Mouse (Mus musculus) limb, embryonic 10.5 days (tissue): Measurements from ENCODE around the gene Mid1. TPM values are rescaled to one million over a fixed set of nuclear protein-coding genes. Genes with fewer than 3 reads are reported as not detected.
"Not testable (repeated sequence)": the region's sequence is repeated elsewhere in the genome, so short reads cannot be mapped to it uniquely, and the experiment has no call there.

Source experiments
- DNase-seq: peaks from one replicate; pipeline ENCODE4 v3.0.0-alpha.2; 2017; ENCODE audit warnings: low spot score
- H3K27ac ChIP-seq: fragments of 300-500 bp; sonication (generic); 2 replicates; pipeline ENCODE4 v1.5.1; 2016; ENCODE audit warnings: mild to moderate bottlenecking
- H3K27me3 ChIP-seq: fragments of 300-500 bp; sonication (generic); 2 replicates; pipeline ENCODE4 v1.6.1; 2016; ENCODE audit warnings: low read depth, mild to moderate bottlenecking; ENCODE audit not compliant: poor library complexity, severe bottlenecking
- H3K36me3 ChIP-seq: fragments of 300-500 bp; sonication (generic); 2 replicates; pipeline ENCODE4 v1.6.1; 2016; ENCODE audit warnings: mild to moderate bottlenecking, moderate library complexity
- H3K4me1 ChIP-seq: fragments of 300-500 bp; sonication (generic); 2 replicates; pipeline ENCODE4 v1.6.1; 2016
- H3K4me3 ChIP-seq: fragments of 300-500 bp; sonication (generic); 2 replicates; pipeline ENCODE4 v1.5.1; 2016; ENCODE audit warnings: mild to moderate bottlenecking, moderate library complexity
- H3K9me3 ChIP-seq: fragments of 300-500 bp; sonication (generic); replicated peaks from 2 replicates; pipeline ENCODE4 v1.6.1; 2016; ENCODE audit warnings: mild to moderate bottlenecking
- WGBS: fragments of 180-500 bp; shearing (Covaris S2); methylation state at CpG from one replicate; pipeline ENCODE4 v1.1.7; 2016; 5-methylcytosine and 5-hydroxymethylcytosine counted together
- polyA plus RNA-seq: library from polyadenylated mRNA; unstranded; fragments of >200 nt; fragmentation: Nextera tagmentation; extraction: Ambion mirVana; gene quantifications from 2 replicates; pipeline ENCODE4 v1.2.1, GENCODE M21; 2016

Gene Mid1
- polyA plus RNA-seq, 1 experiment from 2014 or later: 12.0 TPM

GRCm38 (mm10) chrX:170006694-170007247, 321.8 kb downstream of the Mid1 start:
- Histone ChIP-seq H3K9me3 (peaks cover 30% of the 10 kb centered on the region), H3K36me3 (peaks cover 17% of the 10 kb centered on the region), H3K4me1 (peaks cover 14% of the 10 kb centered on the region; the same call in 1 of the 2 replicates), H3K27ac (peak overlapping the region; percentile 16; the same call in 1 of the 2 replicates)
- DNase-seq: peak; percentile 59
- not testable (repeated sequence) for H3K4me3 ChIP-seq, H3K27me3 ChIP-seq
- WGBS: 56% methylated on average over 3 of the region's 3 CpGs

DNA sequence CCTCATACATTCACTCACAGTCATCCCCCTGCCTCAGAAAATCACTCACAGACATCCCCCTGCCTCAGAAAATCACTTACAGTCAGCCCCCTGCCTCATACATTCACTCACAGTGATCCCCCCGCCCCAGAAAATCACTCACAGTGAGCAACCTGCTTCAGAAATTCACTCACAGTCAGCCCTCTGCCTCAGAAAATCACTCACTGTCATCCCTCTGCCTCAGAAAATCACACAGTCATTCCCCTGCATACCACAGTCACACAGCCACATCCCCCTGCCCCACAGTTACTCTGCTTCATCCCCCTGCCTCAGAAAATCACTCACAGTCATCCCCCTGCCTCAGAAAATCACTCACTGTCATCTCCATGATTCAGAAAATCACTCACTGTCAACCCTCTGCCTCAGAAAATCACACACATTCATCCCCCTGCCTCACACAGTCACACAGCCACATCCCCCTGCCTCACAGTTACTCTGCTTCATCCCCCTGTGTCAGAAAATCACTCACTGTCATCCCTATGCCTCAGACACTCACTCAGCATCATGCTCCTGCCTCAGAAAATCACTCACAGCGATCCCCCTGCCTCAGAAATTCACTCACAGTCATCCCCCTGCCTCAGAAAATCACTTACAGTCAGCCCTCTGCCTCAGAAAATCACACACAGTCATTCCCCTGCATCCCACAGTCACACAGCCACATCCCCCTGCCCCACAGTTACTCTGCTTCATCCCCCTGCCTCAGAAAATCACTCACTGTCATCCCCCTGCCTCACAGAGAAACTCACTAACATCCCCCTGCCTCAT, 322.6 kb downstream of the Mid1 start:
- not testable (repeated sequence) for H3K27me3 ChIP-seq
- peaks cover 30% of the 10 kb centered on the region for H3K9me3 ChIP-seq
- peak; percentile 57 for DNase-seq

GRCm38 (mm10) chrX:170008179-170008467, 323.1 kb downstream of the Mid1 start:
- not testable (repeated sequence) for H3K27me3 ChIP-seq, H3K4me3 ChIP-seq
- Histone ChIP-seq H3K9me3 (peaks cover 30% of the 10 kb centered on the region), H3K4me1 (peaks cover 14% of the 10 kb centered on the region; the same call in 1 of the 2 replicates), H3K36me3 (peaks cover 17% of the 10 kb centered on the region), H3K27ac (peak overlapping the region; percentile 31; the same call in 1 of the 2 replicates)
- peak; percentile 35 for DNase-seq

More for the DNA sequence above, 322.6 kb downstream of the Mid1 start:
- WGBS: 49% methylated on average over 2 of the region's 2 CpGs
- Histone ChIP-seq H3K4me1 (peaks cover 14% of the 10 kb centered on the region; the same call in 1 of the 2 replicates), H3K36me3 (peaks cover 17% of the 10 kb centered on the region), H3K27ac (peak overlapping the region; percentile 0; the same call in 1 of the 2 replicates)
- H3K4me3 ChIP-seq: not testable (repeated sequence)

- Histone ChIP-seq H3K36me3 (peaks cover 17% of the 10 kb centered on the region), H3K4me1 (peaks cover 14% of the 10 kb centered on the region; the same call in 1 of the 2 replicates), H3K4me3 (peak overlapping the region; percentile 55; the same call in 1 of the 2 replicates), H3K9me3 (peaks cover 30% of the 10 kb centered on the region), H3K27ac (peak overlapping the region; percentile 31; the same call in 1 of the 2 replicates)
- WGBS: 56% methylated on average over 3 of the region's 3 CpGs
- peak; percentile 47 for DNase-seq
- H3K27me3 ChIP-seq: not testable (repeated sequence)
Measured at GRCm38 (mm10) chrX:170008584-170008983, 323.6 kb downstream of the Mid1 start.

- H3K27me3 ChIP-seq: not testable (repeated sequence)
- 84% methylated on average over 118 of the region's 118 CpGs for WGBS
- H3K36me3 ChIP-seq: peaks cover 19% of the 10 kb centered on the region
- H3K9me3 ChIP-seq: peaks cover 30% of the 10 kb centered on the region
- peak; percentile 95 for DNase-seq
- peak within 1 kb of the TSS; percentile 55 for H3K4me3 ChIP-seq
- peak within 1 kb of the TSS; percentile 89 for H3K27ac ChIP-seq
- peaks cover 14% of the 10 kb centered on the region; the same call in 1 of the 2 replicates for H3K4me1 ChIP-seq
Measured at GRCm38 (mm10) chrX:170009016-170009750, 324.2 kb downstream of the Mid1 start, which contains the start of gene Gm21887. Gene Gm21887, plus strand, starts transcription at chrX:170009659.

DNA sequence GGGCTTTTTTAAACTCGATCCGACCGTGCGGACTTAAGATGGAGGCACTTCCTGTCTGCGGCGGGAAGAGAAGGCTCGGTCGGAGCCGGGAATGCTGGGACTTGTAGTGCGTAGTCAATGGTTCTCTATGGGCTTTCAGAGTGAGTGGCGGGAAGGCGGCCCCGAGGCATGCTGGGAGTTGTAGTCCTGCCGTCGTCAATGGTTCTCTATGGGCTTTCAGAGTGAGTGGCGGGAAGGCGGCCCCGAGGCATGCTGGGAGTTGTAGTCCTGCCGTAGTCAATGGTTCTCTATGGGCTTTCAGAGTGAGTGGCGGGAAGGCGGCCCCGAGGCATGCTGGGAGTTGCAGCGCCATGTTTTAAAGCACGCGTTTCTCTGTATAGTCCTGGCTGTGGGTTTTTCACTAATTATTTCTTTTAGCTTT, 324.8 kb downstream of the Mid1 start:
- peak; percentile 98 for DNase-seq
- peaks cover 19% of the 10 kb centered on the region for H3K36me3 ChIP-seq
- H3K9me3 ChIP-seq: peaks cover 30% of the 10 kb centered on the region
- peaks cover 14% of the 10 kb centered on the region; the same call in 1 of the 2 replicates for H3K4me1 ChIP-seq
- 52% methylated on average over 25 of the region's 25 CpGs for WGBS
- peak overlapping the region; percentile 89 for H3K27ac ChIP-seq
- H3K27me3 ChIP-seq: not testable (repeated sequence)
- H3K4me3 ChIP-seq: peak overlapping the region; percentile 55

- DNase-seq: peak; percentile 81
- not testable (repeated sequence) for H3K27me3 ChIP-seq, H3K27ac ChIP-seq
- Histone ChIP-seq H3K36me3 (peaks cover 20% of the 10 kb centered on the region), H3K4me3 (peak overlapping the region; percentile 55), H3K9me3 (peaks cover 30% of the 10 kb centered on the region), H3K4me1 (peaks cover 14% of the 10 kb centered on the region; the same call in 1 of the 2 replicates)
- WGBS: 86% methylated on average over 97 of the region's 97 CpGs
Measured at GRCm38 (mm10) chrX:170010581-170011528, 325.9 kb downstream of the Mid1 start.

- Histone ChIP-seq H3K36me3 (peaks cover 26% of the 10 kb centered on the region), H3K4me1 (peaks cover 14% of the 10 kb centered on the region; the same call in 1 of the 2 replicates), H3K9me3 (peaks cover 30% of the 10 kb centered on the region)
- not testable (repeated sequence) for H3K27me3 ChIP-seq, H3K4me3 ChIP-seq, H3K27ac ChIP-seq, DNase-seq
- WGBS: 79% methylated on average over 6 of the region's 10 CpGs
Measured at GRCm38 (mm10) chrX:170011529-170011879, 326.5 kb downstream of the Mid1 start.

DNA sequence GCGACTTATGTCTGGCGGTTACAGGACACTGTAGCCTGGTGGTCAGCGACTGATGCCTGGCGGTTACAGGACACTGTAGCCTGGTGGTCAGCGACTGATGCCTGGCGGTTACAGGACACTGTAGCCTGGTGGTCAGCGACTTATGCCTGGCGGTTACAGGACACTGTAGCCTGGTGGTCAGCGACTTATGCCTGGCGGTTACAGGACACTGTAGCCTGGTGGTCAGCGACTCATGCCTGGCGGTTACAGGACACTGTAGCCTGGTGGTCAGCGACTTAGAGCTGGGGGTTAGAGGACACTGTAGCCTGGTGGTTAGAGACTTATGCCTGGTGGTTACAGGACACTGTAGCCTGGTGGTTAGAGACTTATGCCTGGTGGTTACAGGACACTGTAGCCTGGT, 328.4 kb downstream of the Mid1 start:
- WGBS: 90% methylated on average over 6 of the region's 13 CpGs
- H3K36me3 ChIP-seq: peaks cover 41% of the 10 kb centered on the region
- peaks cover 19% of the 10 kb centered on the region for H3K9me3 ChIP-seq
- H3K27me3 ChIP-seq, H3K4me1 ChIP-seq, H3K4me3 ChIP-seq, H3K27ac ChIP-seq, DNase-seq: not testable (repeated sequence)

GRCm38 (mm10) chrX:170014038-170014437, 329.0 kb downstream of the Mid1 start:
- 79% methylated on average over 6 of the region's 13 CpGs for WGBS

DNA sequence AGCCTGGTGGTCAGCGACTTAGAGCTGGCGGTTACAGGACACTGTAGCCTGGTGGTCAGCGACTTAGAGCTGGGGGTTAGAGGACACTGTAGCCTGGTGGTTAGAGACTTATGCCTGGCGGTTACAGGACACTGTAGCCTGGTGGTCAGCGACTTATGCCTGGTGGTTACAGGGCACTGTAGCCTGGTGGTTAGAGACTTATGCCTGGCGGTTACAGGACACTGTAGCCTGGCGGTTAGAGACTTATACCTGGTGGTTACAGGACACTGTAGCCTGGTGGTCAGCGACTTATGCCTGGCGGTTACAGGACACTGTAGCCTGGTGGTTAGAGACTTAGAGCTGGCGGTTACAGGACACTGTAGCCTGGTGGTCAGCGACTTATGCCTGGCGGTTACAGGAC, 330.9 kb downstream of the Mid1 start:
- not testable (repeated sequence) for H3K27ac ChIP-seq, DNase-seq, H3K27me3 ChIP-seq, H3K4me1 ChIP-seq, H3K4me3 ChIP-seq
- H3K9me3 ChIP-seq: peaks cover 18% of the 10 kb centered on the region
- WGBS: 90% methylated on average over 10 of the region's 12 CpGs
- peaks cover 54% of the 10 kb centered on the region for H3K36me3 ChIP-seq

More at GRCm38 (mm10) chrX:170014038-170014437, 329.0 kb downstream of the Mid1 start:
- not testable (repeated sequence) for DNase-seq, H3K4me1 ChIP-seq, H3K27me3 ChIP-seq, H3K27ac ChIP-seq, H3K4me3 ChIP-seq
- Histone ChIP-seq H3K36me3 (peaks cover 47% of the 10 kb centered on the region), H3K9me3 (peaks cover 21% of the 10 kb centered on the region)
